ENCODE assay signal across 34 mouse cellular contexts in the genomic region with DNA sequence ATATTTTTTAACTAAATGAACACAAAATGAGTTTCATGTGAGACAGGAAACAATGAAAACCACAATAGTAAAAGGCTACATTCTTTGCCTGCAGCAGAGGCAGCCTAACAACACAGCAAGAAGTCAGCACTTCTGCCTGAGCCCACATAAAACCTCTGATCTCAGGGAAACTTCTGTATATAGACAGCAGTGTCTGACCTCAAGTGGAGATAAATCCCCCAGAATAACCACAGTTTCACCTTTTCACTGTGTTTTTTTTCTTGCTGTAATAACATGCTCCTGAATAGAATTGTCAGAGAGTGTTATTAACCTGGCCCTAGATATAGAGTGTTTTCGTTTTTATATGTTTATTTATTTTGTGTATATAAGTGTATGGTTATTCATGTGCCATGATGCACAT.
"Had no signal": no experiment of that assay in that cellular context is flagged by ENCODE, and none has a peak within 500 bp of the region (broad histone marks: within the 10 kb centered on the region; RNA-seq: fewer than 3 reads in every experiment).

No protein-coding gene starts in this region.

- H3K27me3 ChIP-seq: heart, embryonic 12.5 days; heart, embryonic 13.5 days; heart, embryonic 15.5 days; hindbrain, embryonic 12.5 days; hindbrain, embryonic 13.5 days; hindbrain, embryonic 15.5 days; intestine, embryonic 15.5 days; kidney, embryonic 15.5 days had no signal

- ATAC-seq: hindbrain, embryonic 16.5 days; hindbrain, postnatal 0 days; inflammation-experienced regulatory T-cells, adult 6 months; intestine, embryonic 15.5 days; intestine, embryonic 16.5 days; intestine, postnatal 0 days had no signal

- H3K9me3 ChIP-seq: heart, embryonic 13.5 days; heart, embryonic 15.5 days; hindbrain, embryonic 10.5 days; hindbrain, embryonic 12.5 days; hindbrain, embryonic 13.5 days; hindbrain, embryonic 15.5 days; intestine, embryonic 15.5 days; kidney, embryonic 15.5 days had no signal

- H3K36me3 ChIP-seq: heart, embryonic 12.5 days; heart, embryonic 13.5 days; heart, embryonic 15.5 days; hindbrain, embryonic 10.5 days; hindbrain, embryonic 12.5 days; hindbrain, embryonic 13.5 days; hindbrain, embryonic 15.5 days; intestine, embryonic 15.5 days; kidney, embryonic 15.5 days had no signal

- H3K27ac ChIP-seq: heart, embryonic 13.5 days; heart, embryonic 15.5 days; hindbrain, embryonic 10.5 days; hindbrain, embryonic 12.5 days; hindbrain, embryonic 13.5 days; hindbrain, embryonic 14.5 days; hindbrain, embryonic 15.5 days; hindbrain, postnatal 0 days; intestine, embryonic 15.5 days; kidney, embryonic 15.5 days; kidney, postnatal 0 days; layer of hippocampus, adult 2 months; left cerebral cortex, adult 2 months had no signal

- H3K4me3 ChIP-seq: heart, embryonic 12.5 days; heart, embryonic 13.5 days; heart, embryonic 15.5 days; hindbrain, embryonic 10.5 days; hindbrain, embryonic 12.5 days; hindbrain, embryonic 13.5 days; hindbrain, embryonic 15.5 days; intestine, embryonic 15.5 days; kidney, embryonic 15.5 days; layer of hippocampus, adult 2 months; left cerebral cortex, adult 2 months had no signal

- H3K4me1 ChIP-seq: heart, embryonic 12.5 days; heart, embryonic 13.5 days; heart, embryonic 15.5 days; hindbrain, embryonic 10.5 days; hindbrain, embryonic 12.5 days; hindbrain, embryonic 13.5 days; hindbrain, embryonic 15.5 days; intestine, embryonic 15.5 days; kidney, embryonic 15.5 days had no signal

- DNase-seq: heart, postnatal 10 days; heart, postnatal 14 days; heart, postnatal 36 days; heart, postnatal 4 days; kidney, adult 11 months; kidney, adult 18-20 months; kidney, adult 2 months; kidney, adult 8-10 months; kidney, adult 9 months; kidney, postnatal 10 days; kidney, postnatal 14 days; kidney, postnatal 25 days; kidney, postnatal 36 days; kidney, postnatal 4 days; layer of hippocampus, adult 9-11 months; layer of hippocampus, postnatal 36 days had no signal

- H3K9ac ChIP-seq: heart, embryonic 12.5 days; heart, embryonic 13.5 days; heart, embryonic 15.5 days; hindbrain, embryonic 12.5 days; hindbrain, embryonic 13.5 days; hindbrain, embryonic 14.5 days; hindbrain, embryonic 15.5 days; intestine, embryonic 15.5 days; kidney, embryonic 15.5 days had no signal
